ENCODE assay signal across 1 mouse cellular context in genomic region chr11:62077157-62077865, GRCm38 (mm10).
A peak's percentile ranks its signal among the peaks of the same experiment; 100 is the strongest.
TF ChIP-seq lines count a peak whose summit lies in the region.

No protein-coding gene starts in this region.

TF ChIP-seq in CH12.LX, 34 proteins besides CTCF, POLR2A, EP300 and RAD21 (continued from another document):
- TF ChIP-seq ETS1 (conservative IDR thresholded peaks at IDR 0.05; ENCODE audit: low read depth, low read length) (0 out of 2 replicates have a peak, but pooled peaks have one; percentile 6), ZC3H11A (IDR thresholded peaks at IDR 0.05; ENCODE audit: low read depth, low read length) (no peak), HCFC1 (IDR thresholded peaks at IDR 0.05; ENCODE audit: low read depth, low read length) (peak; percentile 18; the same call in 1 of the 2 replicates), JUN (IDR thresholded peaks at IDR 0.05; ENCODE audit: insufficient read depth, low read depth, low read length) (no peak)
